Mouse (Mus musculus): ENCODE measurements at regions not wholly inside any gene's neighbourhood (a gene's known extent, or its start where the extent isn't known, plus 50 kb on each side); places are given as distances from the start of the nearest gene placed in this dataset.

GRCm38 (mm10) chr15:71375775-71376174 lies 2458.6 kb upstream of the Gm6569 start:
- DNase-seq (ENCODE audit: low read depth) = no peak
